Mouse (Mus musculus) intestine, postnatal 0 days (tissue): ENCODE measurements at regions not wholly inside any gene's neighbourhood (a gene's known extent, or its start where the extent isn't known, plus 50 kb on each side); places are given as distances from the start of the nearest gene placed in this dataset.

ENCODE experiments used
- ATAC-seq: fragments of 200-750 bp; cut with Nextera tagmentation; 2 replicates; pipeline ENCODE4 v1.8.0; 2017; ENCODE audit warnings: mild to moderate bottlenecking, moderate TSS enrichment, moderate library complexity
- H3K27ac ChIP-seq: fragments of 300-500 bp; sonication (generic); 2 replicates; pipeline ENCODE4 v1.5.1; 2014; ENCODE audit warnings: mild to moderate bottlenecking, low read depth, low read length, moderate library complexity
- H3K27me3 ChIP-seq: fragments of 300-500 bp; sonication (generic); replicated peaks from 2 replicates; pipeline ENCODE4 v1.6.1; 2014; ENCODE audit warnings: low read length, mixed read lengths; ENCODE audit not compliant: control insufficient read depth, insufficient read depth
- H3K36me3 ChIP-seq: fragments of 300-500 bp; sonication (generic); 2 replicates; pipeline ENCODE4 v1.6.1; 2014; ENCODE audit warnings: mild to moderate bottlenecking, moderate library complexity; ENCODE audit not compliant: control insufficient read depth, insufficient read depth
- H3K4me1 ChIP-seq: fragments of 300-500 bp; sonication (generic); replicated peaks from 2 replicates; pipeline ENCODE4 v1.6.1; 2014; ENCODE audit warnings: antibody characterized with exemption, low read length, mixed read lengths; ENCODE audit not compliant: control insufficient read depth, insufficient read depth
- H3K4me2 ChIP-seq: fragments of 300-500 bp; sonication (generic); replicated peaks from 2 replicates; pipeline ENCODE4 v1.6.1; 2014; ENCODE audit warnings: low read depth, mild to moderate bottlenecking, moderate library complexity
- H3K4me3 ChIP-seq: fragments of 300-500 bp; sonication (generic); 2 replicates; pipeline ENCODE4 v1.5.1; 2014; ENCODE audit warnings: low read depth, low read length
- H3K9ac ChIP-seq: fragments of 300-500 bp; sonication (generic); 2 replicates; pipeline ENCODE4 v1.6.1; 2014; ENCODE audit warnings: mild to moderate bottlenecking, low read depth, low read length
- H3K9me3 ChIP-seq: fragments of 300-500 bp; sonication (generic); 2 replicates; pipeline ENCODE4 v1.6.1; 2016; ENCODE audit warnings: mixed run types; ENCODE audit not compliant: control insufficient read depth
- CTCF ChIP-seq: sonication (generic); IDR thresholded peaks from 2 replicates; pipeline ENCODE4 v1.5.1; 2016; ENCODE audit warnings: low read depth, mild to moderate bottlenecking, control low read depth, antibody characterized with exemption, moderate library complexity
- WGBS: fragments of 180-500 bp; shearing (Covaris S2); extraction: QIAGEN DNeasy Blood & Tissue Kit; methylation state at CpG from one replicate; pipeline ENCODE4 v1.1.7; 2014; 5-methylcytosine and 5-hydroxymethylcytosine counted together

DNA sequence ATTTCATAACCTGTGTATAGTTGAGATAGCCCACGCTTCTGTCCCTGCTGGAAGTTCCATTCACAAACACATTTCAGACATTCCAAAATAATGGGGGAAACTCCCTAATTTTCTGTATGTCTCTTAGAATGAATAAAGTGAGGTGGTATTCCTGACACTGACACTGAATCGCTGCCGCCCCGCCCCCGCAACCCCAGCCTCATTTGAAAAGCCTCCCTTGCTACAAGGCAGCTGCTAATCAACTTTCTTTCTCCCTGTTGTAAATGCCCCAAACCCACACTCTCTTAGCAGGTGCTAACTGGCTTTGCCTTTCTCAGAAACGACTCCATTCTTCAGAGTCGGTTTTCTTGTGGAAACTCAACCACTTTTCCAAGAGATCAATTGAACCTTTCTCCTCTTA, 66.4 kb upstream of the Zfp280d start:
- WGBS: 66% methylated on average over 7 of the region's 7 CpGs
- Histone ChIP-seq H3K9ac (no peak overlapping the region), H3K4me3 (no peak overlapping the region), H3K27ac (no peak overlapping the region), H3K9me3 (no peaks in the 10 kb centered on the region), H3K36me3 (no peaks in the 10 kb centered on the region), H3K4me1 (no peaks in the 10 kb centered on the region), H3K4me2 (no peak overlapping the region), H3K27me3 (no peaks in the 10 kb centered on the region)
- no peak for TF ChIP-seq CTCF
- no peak for ATAC-seq

GRCm38 (mm10) chr9:72217296-72218028, 57.2 kb upstream of the Zfp280d start:
- no peak overlapping the region for H3K4me2 ChIP-seq
- no peaks in the 10 kb centered on the region for H3K9me3 ChIP-seq
- H3K27me3 ChIP-seq: no peaks in the 10 kb centered on the region
- H3K36me3 ChIP-seq: no peaks in the 10 kb centered on the region
- no peak overlapping the region for H3K9ac ChIP-seq
- no peaks in the 10 kb centered on the region for H3K4me1 ChIP-seq
- peak; percentile 50 for TF ChIP-seq CTCF
- no peak overlapping the region for H3K27ac ChIP-seq
- ATAC-seq: no peak
- WGBS: 71% methylated on average over 11 of the region's 11 CpGs
- H3K4me3 ChIP-seq: no peak overlapping the region

DNA sequence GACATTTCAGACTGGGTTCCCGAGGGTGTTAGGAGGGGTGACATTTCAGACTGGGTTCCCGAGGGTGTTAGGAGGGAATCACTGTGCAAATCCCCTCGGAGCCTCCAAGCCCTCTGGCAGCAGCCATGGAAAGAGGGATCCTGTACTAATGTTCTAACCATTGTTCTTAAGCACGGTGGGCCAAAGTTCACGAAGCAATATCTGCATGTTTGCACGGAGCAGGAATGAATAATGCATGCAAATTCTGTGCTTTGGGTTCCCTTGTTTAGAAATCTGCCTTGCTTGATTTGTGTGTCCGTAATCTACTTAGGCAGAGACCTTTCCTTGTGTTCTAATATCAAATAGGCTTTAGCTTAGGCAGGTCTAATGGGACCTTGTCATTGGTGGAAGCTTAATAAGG, 55.9 kb upstream of the Zfp280d start:
- Histone ChIP-seq H3K9ac (no peak overlapping the region), H3K4me2 (no peak overlapping the region), H3K4me1 (no peaks in the 10 kb centered on the region), H3K27ac (no peak overlapping the region), H3K9me3 (no peaks in the 10 kb centered on the region), H3K27me3 (no peaks in the 10 kb centered on the region), H3K36me3 (no peaks in the 10 kb centered on the region), H3K4me3 (no peak overlapping the region)
- WGBS: 55% methylated on average over 7 of the region's 7 CpGs
- no peak for ATAC-seq
- TF ChIP-seq CTCF: no peak

GRCm38 (mm10) chr9:72219892-72220291, 54.8 kb upstream of the Zfp280d start:
- TF ChIP-seq CTCF: no peak
- H3K36me3 ChIP-seq: no peaks in the 10 kb centered on the region
- WGBS: 92% methylated on average over 12 of the region's 12 CpGs
- H3K4me3 ChIP-seq: no peak overlapping the region
- H3K4me2 ChIP-seq: no peak overlapping the region
- H3K27me3 ChIP-seq: no peaks in the 10 kb centered on the region
- H3K4me1 ChIP-seq: no peaks in the 10 kb centered on the region
- H3K9me3 ChIP-seq: no peaks in the 10 kb centered on the region
- H3K9ac ChIP-seq: no peak overlapping the region
- no peak for ATAC-seq
- no peak overlapping the region for H3K27ac ChIP-seq

GRCm38 (mm10) chr9:72221333-72221732, 53.3 kb upstream of the Zfp280d start:
- Histone ChIP-seq H3K36me3 (no peaks in the 10 kb centered on the region), H3K9ac (no peak overlapping the region), H3K9me3 (no peaks in the 10 kb centered on the region), H3K4me3 (no peak overlapping the region), H3K27ac (no peak overlapping the region), H3K4me2 (no peak overlapping the region), H3K4me1 (no peaks in the 10 kb centered on the region), H3K27me3 (no peaks in the 10 kb centered on the region)
- TF ChIP-seq CTCF: peak; percentile 46
- ATAC-seq: no peak
- WGBS: 87% methylated on average over 5 of the region's 5 CpGs
